Mouse (Mus musculus) adrenal gland, adult 8-10 months (tissue): Measurements from ENCODE around the gene Itgam. TPM values are rescaled to one million over a fixed set of nuclear protein-coding genes. Genes with fewer than 3 reads are reported as not detected.

Source experiments
- DNase-seq: peaks from one replicate; pipeline ENCODE4 v3.0.0; 2022
- total RNA-seq, 4 experiments: library from RNA; stranded (reverse); gene quantifications; 2 replicates each; pipeline ENCODE4 v1.2.4; 2022

The Itgam gene
- total RNA-seq, 4 experiments from 2014 or later: 5.6 to 6.9 (median 6.4) TPM

- DNase-seq: no peak
Observed at GRCm38 (mm10) chr7:128057860-128058259, 4.6 kb upstream of the Itgam start.

- no peak for DNase-seq
Observed at GRCm38 (mm10) chr7:128058576-128058975, 3.9 kb upstream of the Itgam start.

GRCm38 (mm10) chr7:128059091-128059490 lies 3.3 kb upstream of the Itgam start:
- DNase-seq: no peak

- DNase-seq: no peak
Observed at GRCm38 (mm10) chr7:128063211-128063781, 856 bp downstream of the Itgam start.

- DNase-seq: no peak
Observed at GRCm38 (mm10) chr7:128065547-128065946, 3.1 kb downstream of the Itgam start.

- DNase-seq: no peak
Observed at GRCm38 (mm10) chr7:128067847-128068246, 5.4 kb downstream of the Itgam start.

GRCm38 (mm10) chr7:128069844-128070243 lies 7.4 kb downstream of the Itgam start:
- no peak for DNase-seq

- no peak for DNase-seq
Observed at GRCm38 (mm10) chr7:128071816-128072215, 9.4 kb downstream of the Itgam start.

GRCm38 (mm10) chr7:128080012-128080411 lies 17.6 kb downstream of the Itgam start:
- no peak for DNase-seq

- DNase-seq: no peak
Observed at GRCm38 (mm10) chr7:128089141-128089540, 26.7 kb downstream of the Itgam start.

- no peak for DNase-seq
Observed at GRCm38 (mm10) chr7:128098135-128098534, 35.7 kb downstream of the Itgam start.

GRCm38 (mm10) chr7:128100742-128101357 lies 38.4 kb downstream of the Itgam start:
- no peak for DNase-seq

- no peak for DNase-seq
Observed at GRCm38 (mm10) chr7:128105246-128105645, 42.8 kb downstream of the Itgam start.

GRCm38 (mm10) chr7:128107462-128107861 lies 45.0 kb downstream of the Itgam start:
- no peak for DNase-seq

- no peak for DNase-seq
Observed at GRCm38 (mm10) chr7:128110314-128110713, 47.9 kb downstream of the Itgam start.

- DNase-seq: no peak
Observed at GRCm38 (mm10) chr7:128112131-128112530, 49.7 kb downstream of the Itgam start.

GRCm38 (mm10) chr7:128114371-128115105 lies 52.1 kb downstream of the Itgam start:
- DNase-seq: no peak

- DNase-seq: no peak
Observed at GRCm38 (mm10) chr7:128115211-128115958, 52.9 kb downstream of the Itgam start.

GRCm38 (mm10) chr7:128116396-128116795 lies 54.0 kb downstream of the Itgam start:
- DNase-seq: no peak

- DNase-seq: no peak
Observed at GRCm38 (mm10) chr7:128119726-128120490, 57.5 kb downstream of the Itgam start.

- DNase-seq: peak; percentile 39
Observed at GRCm38 (mm10) chr7:128128741-128129720, 66.6 kb downstream of the Itgam start, which contains the start of gene Itgax. Itgax (plus strand) TSS chr7:128129547.
